Mouse (Mus musculus): ENCODE data around the gene Entpd6. TPM values are rescaled to one million over a fixed set of nuclear protein-coding genes. Genes with fewer than 3 reads are reported as not detected.

Gene Entpd6
- polyA plus RNA-seq, 1 experiment from 2014 or later: 27.8 TPM

Other genes starting within 250 kb of the Entpd6 start
- 1.5 and 2.6 TPM in 2 replicates for gene Cst7, start 178.6 kb upstream of the Entpd6 start, polyA plus RNA-seq (2014; fragmentation: Nextera tagmentation; extraction: Ambion mirVana)
- gene Apmap, start 140.5 kb upstream of the Entpd6 start, polyA plus RNA-seq (2014; fragmentation: Nextera tagmentation; extraction: Ambion mirVana): 36.8 and 37.1 TPM in 2 replicates
- 5.3 and 7.8 TPM in 2 replicates for gene Acss1, start 80.5 kb upstream of the Entpd6 start, polyA plus RNA-seq (2014; fragmentation: Nextera tagmentation; extraction: Ambion mirVana)
- gene Vsx1, start 59.7 kb upstream of the Entpd6 start, polyA plus RNA-seq (2014; fragmentation: Nextera tagmentation; extraction: Ambion mirVana): not detected in 2 replicates
- 62.4 and 73.4 TPM in 2 replicates for gene Pygb, start 37.7 kb downstream of the Entpd6 start, polyA plus RNA-seq (2014; fragmentation: Nextera tagmentation; extraction: Ambion mirVana)
- gene Abhd12, start 155.7 kb downstream of the Entpd6 start, polyA plus RNA-seq (2014; fragmentation: Nextera tagmentation; extraction: Ambion mirVana): 65.9 and 72.5 TPM in 2 replicates
- 30.0 and 34.7 TPM in 2 replicates for gene Gins1, start 156.4 kb downstream of the Entpd6 start, polyA plus RNA-seq (2014; fragmentation: Nextera tagmentation; extraction: Ambion mirVana)